Mouse (Mus musculus) embryonic fibroblast, embryonic 13.5 days (primary cell): Measurements from ENCODE around the gene Klf4.

ENCODE experiments used
- CTCF ChIP-seq: IDR thresholded peaks from 2 replicates; pipeline ENCODE4 v1.5.1; 2011; ENCODE audit warnings: mild to moderate bottlenecking, control low read depth, low read length, moderate library complexity, borderline replicate concordance; ENCODE audit not compliant: insufficient read depth
- POLR2A ChIP-seq: IDR thresholded peaks from 2 replicates; pipeline ENCODE4 v1.6.1; 2011; ENCODE audit warnings: low read depth, mild to moderate bottlenecking, control low read depth, low read length, moderate library complexity

GRCm38 (mm10) chr4:55563050-55563449 is 30.8 kb upstream of the Klf4 start:
- TF ChIP-seq CTCF (no peak), POLR2A (no peak)
